ENCODE assay signal across 16 mouse cellular contexts in genomic region chr16:32541338-32542179, GRCm38 (mm10). TPM values are rescaled to one million over a fixed set of nuclear protein-coding genes. Genes with fewer than 3 reads are reported as not detected.
A peak's percentile ranks its signal among the peaks of the same experiment; 100 is the strongest.
DNase-seq lines count a peak whose midpoint lies in the region; ATAC-seq and TF ChIP-seq lines count a peak whose summit lies in the region.
"Had no signal": no experiment of that assay in that cellular context is flagged by ENCODE, and none has a peak within 500 bp of the region (broad histone marks: within the 10 kb centered on the region; RNA-seq: fewer than 3 reads in every experiment).

No protein-coding gene starts in this region.

- no peak overlapping the region for H3K4me3 ChIP-seq in kidney, postnatal 0 days (replicated peaks; ENCODE audit: low read depth, low read length)
- no peak overlapping the region for H3K4me3 ChIP-seq in bone marrow, adult 2 months (replicated peaks; ENCODE audit: control insufficient read depth, low read depth, low read length)
- H3K4me3 ChIP-seq in intestine, postnatal 0 days (ENCODE audit: low read depth, low read length) = no peak overlapping the region
- H3K4me3 ChIP-seq: forebrain, embryonic 13.5 days; midbrain, embryonic 12.5 days had no signal

- peak; percentile 61; the same call in 1 of the 2 replicates for ATAC-seq in kidney, postnatal 0 days (replicated peaks; ENCODE audit: low FRiP score, low read depth)
- peak; percentile 66 for ATAC-seq in intestine, postnatal 0 days
- ATAC-seq in monocyte, adult 5-6 weeks (replicated peaks; ENCODE audit: insufficient number of reproducible peaks, low FRiP score, low TSS enrichment, poor library complexity, severe bottlenecking) = peak; percentile 35; the same call in 1 of the 2 replicates
- ATAC-seq: activated CD4-positive, CD25-positive, alpha-beta regulatory T cell, adult 4 months; forebrain, embryonic 13.5 days had no signal

- no peaks in the 10 kb centered on the region for H3K9me3 ChIP-seq in kidney, postnatal 0 days (replicated peaks; ENCODE audit: low read length)
- H3K9me3 ChIP-seq in intestine, postnatal 0 days (ENCODE audit: control insufficient read depth) = no peaks in the 10 kb centered on the region
- H3K9me3 ChIP-seq: forebrain, embryonic 13.5 days; midbrain, embryonic 12.5 days had no signal

- H3K27ac ChIP-seq in kidney, postnatal 0 days = no peak overlapping the region
- peak overlapping the region; percentile 26; the same call in 1 of the 2 replicates for H3K27ac ChIP-seq in bone marrow, adult 2 months (ENCODE audit: control insufficient read depth, insufficient read depth, low read depth, low read length, poor library complexity)
- H3K27ac ChIP-seq in intestine, postnatal 0 days (ENCODE audit: low read depth, low read length) = no peak overlapping the region
- H3K27ac ChIP-seq: forebrain, embryonic 13.5 days; hindbrain, embryonic 14.5 days; midbrain, embryonic 12.5 days had no signal

- WGBS in kidney, postnatal 0 days = 85% methylated on average over 6 of the region's 6 CpGs
- WGBS in bone marrow, adult 2 months = 39% methylated on average over 6 of the region's 6 CpGs
- 61% methylated on average over 6 of the region's 6 CpGs for WGBS in intestine, postnatal 0 days

- H3K36me3 ChIP-seq in kidney, postnatal 0 days (ENCODE audit: insufficient read depth, low read length) = no peaks in the 10 kb centered on the region
- no peaks in the 10 kb centered on the region for H3K36me3 ChIP-seq in intestine, postnatal 0 days (ENCODE audit: control insufficient read depth, insufficient read depth)
- H3K36me3 ChIP-seq: midbrain, embryonic 12.5 days had no signal

- DNase-seq in kidney, postnatal 0 days (ENCODE audit: low spot score) = no peak
- no peak for DNase-seq in kidney, postnatal 4 days
- no peak for DNase-seq in layer of hippocampus, adult 8-10 months (ENCODE audit: low spot score in 2 of 2)
- DNase-seq in thymus, adult 18-20 months = no peak
- DNase-seq: cerebellum, adult 8-10 months; lung, adult 18-20 months; right cerebral cortex, postnatal 14 days had no signal

- no peak overlapping the region for H3K4me2 ChIP-seq in kidney, postnatal 0 days (ENCODE audit: low read length)
- H3K4me2 ChIP-seq in intestine, postnatal 0 days (replicated peaks; ENCODE audit: low read depth) = no peak overlapping the region
- H3K4me2 ChIP-seq: forebrain, embryonic 13.5 days; hindbrain, embryonic 14.5 days; midbrain, embryonic 12.5 days had no signal

- TF ChIP-seq CTCF in kidney, postnatal 0 days (IDR thresholded peaks at IDR 0.05; ENCODE audit: low read depth) = no peak
- TF ChIP-seq CTCF in bone marrow, adult 2 months (IDR thresholded peaks at IDR 0.05; ENCODE audit: control insufficient read depth, insufficient read depth, low read length) = no peak
- no peak for TF ChIP-seq CTCF in intestine, postnatal 0 days (IDR thresholded peaks at IDR 0.05; ENCODE audit: low read depth)

- TF ChIP-seq POLR2A in bone marrow, adult 2 months (IDR thresholded peaks at IDR 0.05; ENCODE audit: borderline replicate concordance, control insufficient read depth, low read depth, low read length) = no peak

- H3K9ac ChIP-seq in kidney, postnatal 0 days (ENCODE audit: low read depth, low read length) = no peak overlapping the region
- H3K9ac ChIP-seq in intestine, postnatal 0 days (ENCODE audit: low read depth, low read length) = no peak overlapping the region
- H3K9ac ChIP-seq: forebrain, embryonic 13.5 days; hindbrain, embryonic 14.5 days; midbrain, embryonic 12.5 days had no signal

- H3K4me1 ChIP-seq in kidney, postnatal 0 days (replicated peaks; ENCODE audit: insufficient read depth, low read length) = no peaks in the 10 kb centered on the region
- peaks cover 5% of the 10 kb centered on the region for H3K4me1 ChIP-seq in bone marrow, adult 2 months (ENCODE audit: control insufficient read depth, insufficient read depth, low read length)
- no peaks in the 10 kb centered on the region; the same call in 1 of the 2 replicates for H3K4me1 ChIP-seq in intestine, postnatal 0 days (replicated peaks; ENCODE audit: control insufficient read depth, insufficient read depth, low read length)
- H3K4me1 ChIP-seq: forebrain, embryonic 13.5 days had no signal

- H3K27me3 ChIP-seq in kidney, postnatal 0 days (ENCODE audit: insufficient read depth, low read length) = no peaks in the 10 kb centered on the region
- H3K27me3 ChIP-seq in intestine, postnatal 0 days (replicated peaks; ENCODE audit: control insufficient read depth, insufficient read depth, low read length) = no peaks in the 10 kb centered on the region
- H3K27me3 ChIP-seq: forebrain, embryonic 13.5 days; midbrain, embryonic 12.5 days had no signal

RNA-seq across cellular contexts. Expression of gene Zdhhc19, which starts 45.5 kb away (rescaled TPM):
- polyA plus RNA-seq in kidney, postnatal 0 days (2015; fragmentation: Nextera tagmentation; extraction: Ambion mirVana) = 0.11 TPM in 1 of 2 replicates, not detected in the other
- not detected in 2 replicates for polyA plus RNA-seq in bone marrow, adult 2 months (2011; ENCODE audit: insufficient read depth, insufficient read length, low replicate concordance, missing spikeins)
- polyA plus RNA-seq in intestine, postnatal 0 days (2015; fragmentation: Nextera tagmentation; extraction: Ambion mirVana) = 3.8 and 4.7 TPM in 2 replicates
- not detected in 3 replicates for total RNA-seq in monocyte, adult 5-6 weeks (2017)
- total RNA-seq in layer of hippocampus, adult 8-10 months (2022) = under 1 TPM in 1 of 4 experiments, not detected in 3; 0.27 TPM
- total RNA-seq: gastrocnemius, postnatal 4 days had no signal
- polyA plus RNA-seq: activated CD4-positive, CD25-positive, alpha-beta regulatory T cell, adult 4 months; forebrain, embryonic 13.5 days; hindbrain, embryonic 14.5 days; midbrain, embryonic 12.5 days; neural tube, embryonic 14.5 days had no signal

RNA-seq across cellular contexts. Expression of gene Slc51a, which starts 53.9 kb away (rescaled TPM):
- polyA plus RNA-seq in kidney, postnatal 0 days (2015; fragmentation: Nextera tagmentation; extraction: Ambion mirVana) = 4.3 TPM in 2 replicates
- not detected in 2 replicates for polyA plus RNA-seq in bone marrow, adult 2 months (2011; ENCODE audit: insufficient read depth, insufficient read length, low replicate concordance, missing spikeins)
- polyA plus RNA-seq in intestine, postnatal 0 days (2015; fragmentation: Nextera tagmentation; extraction: Ambion mirVana) = 292 and 346 TPM in 2 replicates
- 0.48 to 0.49 TPM in 2 of 3 replicates, not detected in the other for total RNA-seq in monocyte, adult 5-6 weeks (2017)
- not detected for total RNA-seq in layer of hippocampus, adult 8-10 months (2022)
- total RNA-seq: gastrocnemius, postnatal 4 days had no signal
- polyA plus RNA-seq: activated CD4-positive, CD25-positive, alpha-beta regulatory T cell, adult 4 months had no signal

Comparison
In these comparisons a context has a peak if more than half of its experiments do, and no peak if none do; other contexts are left out.
1. RNA of gene Slc51a, which starts 53.9 kb away (polyA plus RNA-seq): 292 to 346 TPM in intestine, postnatal 0 days; 4.3 TPM in kidney, postnatal 0 days and not detected in bone marrow, adult 2 months; every median in the first group is over 10 times any median in the second.
2. Peak in every context shown above with its lines, with median percentiles within 50 percentile points of each other: ATAC-seq.